Mouse (Mus musculus): ENCODE data around the gene Fbxo22. TPM values are rescaled to one million over a fixed set of nuclear protein-coding genes. Genes with fewer than 3 reads are reported as not detected.
"Not testable (repeated sequence)": the region's sequence is repeated elsewhere in the genome, so short reads cannot be mapped to it uniquely, and the experiment has no call there.

Fbxo22 gene
- total RNA-seq, 2 experiments from 2014 or later = 51.4 to 58.3 TPM

- intact Hi-C loops (cut with DNase I) = loop anchor here (5.0 to 10.0 kb wide), 2 partner anchors 79 to 162 kb away; no protein-coding TSS in a partner anchor
- not testable (repeated sequence) for DNase-seq
Measured at GRCm38 (mm10) chr9:55233076-55233475, 24.4 kb downstream of the Fbxo22 start.

- no peak for DNase-seq
- intact Hi-C loops (cut with DNase I) = loop anchor here (10.0 kb wide), 1 partner anchor 158 kb away; no protein-coding TSS in a partner anchor
Measured at GRCm38 (mm10) chr9:55236235-55237165, 27.8 kb downstream of the Fbxo22 start.

GRCm38 (mm10) chr9:55240852-55241251 lies 32.1 kb downstream of the Fbxo22 start:
- intact Hi-C loops (cut with DNase I) = no loop called here
- DNase-seq = no peak

- no peak for DNase-seq
- intact Hi-C loops (cut with DNase I) = no loop called here
Measured at GRCm38 (mm10) chr9:55241863-55242685, 33.3 kb downstream of the Fbxo22 start.

- intact Hi-C loops (cut with DNase I) = no loop called here
- no peak for DNase-seq
Measured at GRCm38 (mm10) chr9:55243280-55243679, 34.6 kb downstream of the Fbxo22 start.

- no peak for DNase-seq
- intact Hi-C loops (cut with DNase I) = no loop called here
Measured at GRCm38 (mm10) chr9:55244079-55244478, 35.4 kb downstream of the Fbxo22 start.

GRCm38 (mm10) chr9:55245057-55245750 lies 36.5 kb downstream of the Fbxo22 start:
- DNase-seq; intact Hi-C loops (cut with DNase I): not testable (repeated sequence)

GRCm38 (mm10) chr9:55246440-55246839 lies 37.7 kb downstream of the Fbxo22 start:
- intact Hi-C loops (cut with DNase I) = no loop called here

GRCm38 (mm10) chr9:55246918-55247317 lies 38.2 kb downstream of the Fbxo22 start:
- intact Hi-C loops (cut with DNase I) = no loop called here
- no peak for DNase-seq

More at GRCm38 (mm10) chr9:55246440-55246839, 37.7 kb downstream of the Fbxo22 start:
- DNase-seq = no peak

- no peak for DNase-seq
Measured at GRCm38 (mm10) chr9:55248465-55248864, 39.7 kb downstream of the Fbxo22 start.

GRCm38 (mm10) chr9:55250595-55251247 lies 42.0 kb downstream of the Fbxo22 start:
- intact Hi-C loops (cut with DNase I) = no loop called here
- no peak for DNase-seq

More at GRCm38 (mm10) chr9:55248465-55248864, 39.7 kb downstream of the Fbxo22 start:
- intact Hi-C loops (cut with DNase I) = no loop called here

- intact Hi-C loops (cut with DNase I); DNase-seq: not testable (repeated sequence)
Measured at GRCm38 (mm10) chr9:55252097-55252496, 43.4 kb downstream of the Fbxo22 start.

GRCm38 (mm10) chr9:55253849-55254248 lies 45.1 kb downstream of the Fbxo22 start:
- no peak for DNase-seq
- intact Hi-C loops (cut with DNase I) = no loop called here

- DNase-seq = no peak
- intact Hi-C loops (cut with DNase I) = no loop called here
Measured at GRCm38 (mm10) chr9:55255056-55255455, 46.3 kb downstream of the Fbxo22 start.

GRCm38 (mm10) chr9:55255604-55256003 lies 46.9 kb downstream of the Fbxo22 start:
- intact Hi-C loops (cut with DNase I) = no loop called here
- no peak for DNase-seq

- intact Hi-C loops (cut with DNase I) = no loop called here
- DNase-seq = no peak
Measured at GRCm38 (mm10) chr9:55257105-55257504, 48.4 kb downstream of the Fbxo22 start.

- intact Hi-C loops (cut with DNase I) = no loop called here
- no peak for DNase-seq
Measured at GRCm38 (mm10) chr9:55259741-55260140, 51.0 kb downstream of the Fbxo22 start.

- no peak for DNase-seq
- intact Hi-C loops (cut with DNase I) = no loop called here
Measured at GRCm38 (mm10) chr9:55264356-55265302, 55.9 kb downstream of the Fbxo22 start.
